Mouse (Mus musculus): ENCODE measurements around the gene Pom121. TPM values are rescaled to one million over a fixed set of nuclear protein-coding genes. Genes with fewer than 3 reads are reported as not detected.

Pom121 gene
- polyA plus RNA-seq (2012; rRNA removed) (38.1 and 53.0 TPM in 2 replicates), polyA plus RNA-seq (2014; fragmentation: Nextera tagmentation; extraction: Ambion mirVana) (15.3 and 18.3 TPM in 2 replicates)

GRCm38 (mm10) chr5:135394004-135394823 lies at the start of gene Pom121:
Pom121 (minus strand) TSS chr5:135394546.
- Histone ChIP-seq H3K4me1 (ENCODE audit: control insufficient read depth, insufficient read depth, low read length) (peaks cover 12% of the 10 kb centered on the region), H3K27me3 (ENCODE audit: control insufficient read depth, insufficient read depth, low read length) (no peaks in the 10 kb centered on the region), H3K4me3 (replicated peaks; ENCODE audit: low read length) (peak within 1 kb of the TSS; percentile 98), H3K4me2 (replicated peaks; ENCODE audit: low read depth, low read length, severe bottlenecking) (peak within 1 kb of the TSS; percentile 73), H3K9ac (ENCODE audit: low read depth, low read length, severe bottlenecking) (peak within 1 kb of the TSS; percentile 99), H3K36me3 (ENCODE audit: control insufficient read depth, insufficient read depth, low read length) (peaks cover 30% of the 10 kb centered on the region), H3K9me3 (ENCODE audit: control insufficient read depth, low read length) (no peaks in the 10 kb centered on the region), H3K27ac (replicated peaks; ENCODE audit: low read depth, low read length) (peak within 1 kb of the TSS; percentile 86)
- DNase-seq (ENCODE audit: low spot score), result peak; percentile 88
- TF ChIP-seq POLR2A (IDR thresholded peaks at IDR 0.05; ENCODE audit: borderline replicate concordance, extremely low read depth, insufficient read depth, insufficient read length), result peak; percentile 71; the same call in 1 of the 2 replicates
- under 1% methylated on average over 66 of the region's 110 CpGs for WGBS
- ATAC-seq (ENCODE audit: low FRiP score, low read depth), result peak; percentile 92

GRCm38 (mm10) chr5:135442430-135442829 lies 48.1 kb upstream of the Pom121 start:
- no peak for TF ChIP-seq POLR2A (IDR thresholded peaks at IDR 0.05; ENCODE audit: borderline replicate concordance, extremely low read depth, insufficient read depth, insufficient read length)
- WGBS, result 58% methylated on average over 7 of the region's 7 CpGs
- Histone ChIP-seq H3K27me3 (ENCODE audit: control insufficient read depth, insufficient read depth, low read length) (no peaks in the 10 kb centered on the region), H3K27ac (replicated peaks; ENCODE audit: low read depth, low read length) (no peak overlapping the region), H3K9me3 (ENCODE audit: control insufficient read depth, low read length) (no peaks in the 10 kb centered on the region), H3K9ac (ENCODE audit: low read depth, low read length, severe bottlenecking) (no peak overlapping the region), H3K4me3 (replicated peaks; ENCODE audit: low read length) (no peak overlapping the region), H3K4me1 (ENCODE audit: control insufficient read depth, insufficient read depth, low read length) (no peaks in the 10 kb centered on the region), H3K36me3 (ENCODE audit: control insufficient read depth, insufficient read depth, low read length) (peaks cover 64% of the 10 kb centered on the region), H3K4me2 (replicated peaks; ENCODE audit: low read depth, low read length, severe bottlenecking) (no peak overlapping the region)
- DNase-seq (ENCODE audit: low spot score) (peak; percentile 71), ATAC-seq (ENCODE audit: low FRiP score, low read depth) (peak; percentile 44; the same call in 1 of the 2 replicates)

GRCm38 (mm10) chr5:135435039-135435438 lies 40.7 kb upstream of the Pom121 start:
- H3K36me3 ChIP-seq (ENCODE audit: control insufficient read depth, insufficient read depth, low read length), result peaks cover 72% of the 10 kb centered on the region
- H3K27me3 ChIP-seq (ENCODE audit: control insufficient read depth, insufficient read depth, low read length), result no peaks in the 10 kb centered on the region
- TF ChIP-seq POLR2A (IDR thresholded peaks at IDR 0.05; ENCODE audit: borderline replicate concordance, extremely low read depth, insufficient read depth, insufficient read length), result no peak
- H3K9ac ChIP-seq (ENCODE audit: low read depth, low read length, severe bottlenecking), result no peak overlapping the region
- WGBS, result 93% methylated on average over 10 of the region's 10 CpGs
- no peaks in the 10 kb centered on the region for H3K9me3 ChIP-seq (ENCODE audit: control insufficient read depth, low read length)
- ATAC-seq (ENCODE audit: low FRiP score, low read depth) (no peak), DNase-seq (ENCODE audit: low spot score) (no peak)
- H3K4me2 ChIP-seq (replicated peaks; ENCODE audit: low read depth, low read length, severe bottlenecking), result no peak overlapping the region
- H3K4me3 ChIP-seq (replicated peaks; ENCODE audit: low read length), result no peak overlapping the region
- no peak overlapping the region for H3K27ac ChIP-seq (replicated peaks; ENCODE audit: low read depth, low read length)
- no peaks in the 10 kb centered on the region for H3K4me1 ChIP-seq (ENCODE audit: control insufficient read depth, insufficient read depth, low read length)

- Histone ChIP-seq H3K9ac (ENCODE audit: low read depth, low read length, severe bottlenecking) (no peak overlapping the region), H3K4me1 (ENCODE audit: control insufficient read depth, insufficient read depth, low read length) (no peaks in the 10 kb centered on the region), H3K27ac (replicated peaks; ENCODE audit: low read depth, low read length) (no peak overlapping the region), H3K4me2 (replicated peaks; ENCODE audit: low read depth, low read length, severe bottlenecking) (no peak overlapping the region), H3K27me3 (ENCODE audit: control insufficient read depth, insufficient read depth, low read length) (no peaks in the 10 kb centered on the region), H3K36me3 (ENCODE audit: control insufficient read depth, insufficient read depth, low read length) (peaks cover 80% of the 10 kb centered on the region), H3K4me3 (replicated peaks; ENCODE audit: low read length) (no peak overlapping the region), H3K9me3 (ENCODE audit: control insufficient read depth, low read length) (no peaks in the 10 kb centered on the region)
- no peak for ATAC-seq (ENCODE audit: low FRiP score, low read depth)
- 97% methylated on average over 4 of the region's 4 CpGs for WGBS
- TF ChIP-seq POLR2A (IDR thresholded peaks at IDR 0.05; ENCODE audit: borderline replicate concordance, extremely low read depth, insufficient read depth, insufficient read length), result no peak
- DNase-seq (ENCODE audit: low spot score), result no peak
These were observed 39.5 kb upstream of the Pom121 start for GRCm38 (mm10) chr5:135433861-135434260.

GRCm38 (mm10) chr5:135431111-135431510 lies 36.8 kb upstream of the Pom121 start:
- Histone ChIP-seq H3K36me3 (ENCODE audit: control insufficient read depth, insufficient read depth, low read length) (peaks cover 84% of the 10 kb centered on the region), H3K4me1 (ENCODE audit: control insufficient read depth, insufficient read depth, low read length) (no peaks in the 10 kb centered on the region), H3K9ac (ENCODE audit: low read depth, low read length, severe bottlenecking) (no peak overlapping the region), H3K27ac (replicated peaks; ENCODE audit: low read depth, low read length) (no peak overlapping the region), H3K4me3 (replicated peaks; ENCODE audit: low read length) (no peak overlapping the region), H3K4me2 (replicated peaks; ENCODE audit: low read depth, low read length, severe bottlenecking) (no peak overlapping the region), H3K27me3 (ENCODE audit: control insufficient read depth, insufficient read depth, low read length) (no peaks in the 10 kb centered on the region), H3K9me3 (ENCODE audit: control insufficient read depth, low read length) (no peaks in the 10 kb centered on the region)
- no peak for TF ChIP-seq POLR2A (IDR thresholded peaks at IDR 0.05; ENCODE audit: borderline replicate concordance, extremely low read depth, insufficient read depth, insufficient read length)
- WGBS, result 94% methylated on average over 6 of the region's 6 CpGs
- DNase-seq (ENCODE audit: low spot score), result no peak
- ATAC-seq (ENCODE audit: low FRiP score, low read depth), result no peak

Measured in limb, embryonic 14.5 days (tissue).